Mouse (Mus musculus) E14TG2a.4 (cell line): Measurements from ENCODE around the gene Slc22a6.

Source experiments
- CTCF ChIP-seq: conservative IDR thresholded peaks from 2 replicates; pipeline ENCODE4 v1.5.1; 2014; ENCODE audit warnings: low read length
- NANOG ChIP-seq: IDR thresholded peaks from 2 replicates; pipeline ENCODE4 v1.6.1; 2014; ENCODE audit warnings: borderline replicate concordance, low read length, mixed read lengths
- POU5F1 ChIP-seq: IDR thresholded peaks from 2 replicates; pipeline ENCODE4 v1.6.1; 2014; ENCODE audit warnings: low read length, borderline replicate concordance

GRCm38 (mm10) chr19:8614343-8614742, 3.5 kb upstream of the Slc22a6 start:
- no peak for TF ChIP-seq CTCF
- TF ChIP-seq POU5F1, result no peak
- no peak for TF ChIP-seq NANOG
